Mouse (Mus musculus) right cerebral cortex, adult 18-20 months (tissue): Measurements from ENCODE around the gene Rfesd.

Source experiments
- DNase-seq: peaks from one replicate; pipeline ENCODE4 v3.0.0; 2022; ENCODE audit warnings: mixed read lengths

Rfesd gene

GRCm38 (mm10) chr13:76017974-76018843, at the start of gene Rfesd:
Gene Rfesd, minus strand, starts transcription at chr13:76018719.
- peak; percentile 96 for DNase-seq

- DNase-seq: no peak
Observed at GRCm38 (mm10) chr13:76064363-76064945, 45.9 kb upstream of the Rfesd start.

GRCm38 (mm10) chr13:76063548-76063947, 45.0 kb upstream of the Rfesd start:
- DNase-seq: no peak

GRCm38 (mm10) chr13:76062569-76062968, 44.0 kb upstream of the Rfesd start:
- no peak for DNase-seq

- no peak for DNase-seq
Observed at GRCm38 (mm10) chr13:76062126-76062525, 43.6 kb upstream of the Rfesd start.

GRCm38 (mm10) chr13:76059591-76059990, 41.1 kb upstream of the Rfesd start:
- no peak for DNase-seq

- peak; percentile 70 for DNase-seq
Observed at GRCm38 (mm10) chr13:76057267-76058069, 38.9 kb upstream of the Rfesd start.

GRCm38 (mm10) chr13:76056896-76057266, 38.4 kb upstream of the Rfesd start, which contains the start of gene Gpr150:
Gene Gpr150, minus strand, starts transcription at chr13:76056996.
- no peak for DNase-seq

GRCm38 (mm10) chr13:76056261-76056724, 37.8 kb upstream of the Rfesd start:
- DNase-seq: peak; percentile 86

GRCm38 (mm10) chr13:76055391-76056232, 37.1 kb upstream of the Rfesd start:
- peak; percentile 57 for DNase-seq

- no peak for DNase-seq
Observed at GRCm38 (mm10) chr13:76044971-76045370, 26.5 kb upstream of the Rfesd start.

- no peak for DNase-seq
Observed at GRCm38 (mm10) chr13:76042455-76042854, 23.9 kb upstream of the Rfesd start.

GRCm38 (mm10) chr13:76024588-76024987, 6.1 kb upstream of the Rfesd start:
- no peak for DNase-seq

- DNase-seq: peak; percentile 10
Observed at GRCm38 (mm10) chr13:76021782-76022181, 3.3 kb upstream of the Rfesd start.

- DNase-seq: no peak
Observed at GRCm38 (mm10) chr13:76018844-76019400, 403 bp upstream of the Rfesd start.

GRCm38 (mm10) chr13:76017465-76017864, 1.1 kb downstream of the Rfesd start:
- no peak for DNase-seq

GRCm38 (mm10) chr13:76014511-76014910, 4.0 kb downstream of the Rfesd start:
- DNase-seq: no peak

- no peak for DNase-seq
Observed at GRCm38 (mm10) chr13:76003272-76003671, 15.2 kb downstream of the Rfesd start.

- DNase-seq: no peak
Observed at GRCm38 (mm10) chr13:75992169-75993028, 26.1 kb downstream of the Rfesd start.

- peak; percentile 14 for DNase-seq
Observed at GRCm38 (mm10) chr13:75988096-75988495, 30.4 kb downstream of the Rfesd start.

- DNase-seq: no peak
Observed at GRCm38 (mm10) chr13:75981901-75982300, 36.6 kb downstream of the Rfesd start.
